Mouse (Mus musculus) heart, postnatal 0 days (tissue): ENCODE results near the gene Man2c1.

Experiments
- CTCF ChIP-seq: IDR thresholded peaks from 2 replicates; pipeline ENCODE4 v1.5.1; 2016; ENCODE audit warnings: antibody characterized with exemption, control low read depth, low read depth
- EP300 ChIP-seq: IDR thresholded peaks from 2 replicates; pipeline ENCODE4 v1.6.1; 2016; ENCODE audit warnings: antibody characterized with exemption, low read depth

GRCm38 (mm10) chr9:57143212-57143611 is 12.7 kb downstream of the Man2c1 start:
- TF ChIP-seq CTCF: no peak
- TF ChIP-seq EP300: no peak
